Mouse (Mus musculus) liver, postnatal 0 days (tissue): ENCODE data around the gene Numb.

Experiments
- CTCF ChIP-seq: sonication (generic); IDR thresholded peaks from 2 replicates; pipeline ENCODE4 v1.5.1; 2016; ENCODE audit warnings: antibody characterized with exemption, low read depth
- EP300 ChIP-seq: IDR thresholded peaks from 2 replicates; pipeline ENCODE4 v1.6.1; 2016; ENCODE audit warnings: antibody characterized with exemption, low read depth, mild to moderate bottlenecking

GRCm38 (mm10) chr12:83949043-83949442 lies 27.3 kb upstream of the Numb start:
- TF ChIP-seq CTCF (no peak), EP300 (no peak)
